Mouse (Mus musculus) midbrain, embryonic 13.5 days (tissue): ENCODE results near the gene Gstm1. TPM values are rescaled to one million over a fixed set of nuclear protein-coding genes. Genes with fewer than 3 reads are reported as not detected.

Experiments used
- polyA plus RNA-seq: library from polyadenylated mRNA; unstranded; fragments of >200 nt; fragmentation: Nextera tagmentation; extraction: Ambion mirVana; gene quantifications from 2 replicates; pipeline ENCODE4 v1.2.1, GENCODE M21; 2015

Gstm1 gene
- polyA plus RNA-seq, 1 experiment from 2014 or later = 28.7 TPM

Other genes with a start within 250 kb of the Gstm1 start
- gene Eps8l3, start 140.7 kb downstream of the Gstm1 start, polyA plus RNA-seq = 0.36 TPM in 1 of 2 replicates, not detected in the other
- gene Gstm5, start 122.2 kb downstream of the Gstm1 start, polyA plus RNA-seq = 236 and 245 TPM in 2 replicates
- gene Gstm7, start 86.2 kb downstream of the Gstm1 start, polyA plus RNA-seq = 100 and 107 TPM in 2 replicates
- gene Gstm6, start 74.2 kb downstream of the Gstm1 start, polyA plus RNA-seq = 14.5 and 17.3 TPM in 2 replicates
- 0.26 TPM in 1 of 2 replicates, not detected in the other for gene Gstm3, start 48.7 kb downstream of the Gstm1 start, polyA plus RNA-seq
- 6.0 and 6.2 TPM in 2 replicates for gene Gstm2, start 31.5 kb downstream of the Gstm1 start, polyA plus RNA-seq
- 13.8 and 14.2 TPM in 2 replicates for gene Gstm4, start 26.9 kb upstream of the Gstm1 start, polyA plus RNA-seq
- gene Ampd2, start 68.7 kb upstream of the Gstm1 start, polyA plus RNA-seq = 53.6 and 54.5 TPM in 2 replicates
- gene Gnat2, start 74.8 kb upstream of the Gstm1 start, polyA plus RNA-seq = 0.43 and 0.48 TPM in 2 replicates
- 148 and 152 TPM in 2 replicates for gene Gnai3, start 128.2 kb upstream of the Gstm1 start, polyA plus RNA-seq
- gene Gpr61, start 136.9 kb upstream of the Gstm1 start, polyA plus RNA-seq = 2.0 and 2.1 TPM in 2 replicates
- gene Amigo1, start 168.4 kb upstream of the Gstm1 start, polyA plus RNA-seq = 9.9 and 11.0 TPM in 2 replicates
- gene Cyb561d1, start 183.2 kb upstream of the Gstm1 start, polyA plus RNA-seq = 4.3 and 5.6 TPM in 2 replicates
- 27.8 and 28.8 TPM in 2 replicates for gene Atxn7l2, start 193.0 kb upstream of the Gstm1 start, polyA plus RNA-seq
- gene Sypl2, start 208.7 kb upstream of the Gstm1 start, polyA plus RNA-seq = 0.92 and 0.95 TPM in 2 replicates
- 242 and 257 TPM in 2 replicates for gene Psma5, start 239.0 kb upstream of the Gstm1 start, polyA plus RNA-seq